Mouse (Mus musculus) stomach, postnatal 0 days (tissue): ENCODE data around the gene Gm20605.

Source experiments
- CTCF ChIP-seq: IDR thresholded peaks from 2 replicates; pipeline ENCODE4 v1.5.1; 2016; ENCODE audit warnings: antibody characterized with exemption, low read depth, mild to moderate bottlenecking, moderate library complexity
- EP300 ChIP-seq: optimal IDR thresholded peaks from 2 replicates; pipeline ENCODE3; 2016; ENCODE audit warnings: antibody characterized with exemption

DNA sequence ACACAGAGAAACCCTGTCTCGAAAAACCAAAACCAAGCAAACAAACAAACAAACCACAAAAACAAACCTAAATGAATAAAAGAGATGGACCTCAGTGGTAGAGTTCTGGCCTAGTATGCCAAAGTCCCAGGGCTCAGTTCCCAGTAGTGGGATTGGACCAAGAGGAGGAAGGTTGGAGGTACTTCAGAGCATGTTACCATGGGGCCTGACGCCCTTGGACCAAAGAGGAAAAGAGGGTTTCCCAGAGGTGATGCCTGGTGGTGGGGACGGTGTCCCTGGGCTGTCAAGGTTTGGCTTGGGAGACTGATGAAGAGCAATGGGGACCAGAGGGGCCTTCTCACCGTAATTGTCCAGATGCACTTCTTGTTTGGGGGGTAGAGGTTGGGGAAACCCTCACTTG lies 18.9 kb upstream of the Gm20605 start:
- TF ChIP-seq EP300 (no peak), CTCF (no peak)
